ENCODE assay signal across 15 mouse cellular contexts in the genomic region with DNA sequence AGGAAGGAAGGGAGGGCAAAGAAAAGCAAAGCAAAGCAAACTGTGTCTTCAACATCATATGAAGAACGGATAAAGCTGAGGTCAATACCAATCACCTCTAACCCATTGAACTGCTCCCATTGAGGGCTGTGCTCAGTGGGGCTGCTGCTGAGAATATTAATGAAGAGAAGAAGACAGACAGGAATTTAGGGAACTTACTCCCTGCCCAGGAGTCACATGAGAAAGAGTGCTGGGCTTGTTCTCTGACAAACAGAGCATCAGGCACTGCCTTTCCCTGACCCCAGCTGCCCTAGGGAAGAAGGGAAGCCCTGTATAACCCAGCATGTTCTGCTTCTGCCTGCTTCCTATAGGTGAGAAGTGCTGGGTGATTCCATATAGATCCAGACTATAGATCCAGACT.
"Had no signal": no experiment of that assay in that cellular context is flagged by ENCODE, and none has a peak within 500 bp of the region (broad histone marks: within the 10 kb centered on the region; RNA-seq: fewer than 3 reads in every experiment).

No protein-coding gene starts in this region.

- H3K4me2 ChIP-seq: kidney, embryonic 15.5 days; liver, embryonic 13.5 days; lung, embryonic 15.5 days; midbrain, embryonic 15.5 days; neural tube, embryonic 13.5 days; stomach, embryonic 15.5 days had no signal

- H3K36me3 ChIP-seq: kidney, embryonic 15.5 days; liver, embryonic 13.5 days; lung, embryonic 15.5 days; midbrain, embryonic 15.5 days; neural tube, embryonic 13.5 days; stomach, embryonic 15.5 days had no signal

- ATAC-seq: liver, postnatal 0 days had no signal

- H3K27me3 ChIP-seq: kidney, embryonic 15.5 days; liver, embryonic 13.5 days; lung, embryonic 15.5 days; midbrain, embryonic 15.5 days; neural tube, embryonic 13.5 days; stomach, embryonic 15.5 days had no signal

- H3K9me3 ChIP-seq: kidney, embryonic 15.5 days; liver, embryonic 13.5 days; lung, embryonic 15.5 days; midbrain, embryonic 15.5 days; neural tube, embryonic 13.5 days; stomach, embryonic 15.5 days had no signal

- DNase-seq: kidney, adult 2 months; kidney, postnatal 14 days; liver; liver, embryonic 13.5 days; liver, postnatal 0 days; lung, postnatal 14 days; right cerebral cortex, postnatal 14 days; thymus, adult 2 months; thymus, postnatal 25 days had no signal

- H3K27ac ChIP-seq: kidney, embryonic 15.5 days; liver, embryonic 13.5 days; lung, embryonic 15.5 days; macrophage; midbrain, embryonic 15.5 days; neural tube, embryonic 13.5 days; stomach, embryonic 15.5 days had no signal

- H3K4me1 ChIP-seq: liver, embryonic 13.5 days; lung, embryonic 15.5 days; neural tube, embryonic 13.5 days; stomach, embryonic 15.5 days had no signal

- H3K4me3 ChIP-seq: kidney, embryonic 15.5 days; liver, embryonic 13.5 days; lung, embryonic 15.5 days; midbrain, embryonic 15.5 days; neural tube, embryonic 13.5 days; stomach, embryonic 15.5 days had no signal

- H3K9ac ChIP-seq: kidney, embryonic 15.5 days; liver, embryonic 13.5 days; liver, postnatal 0 days; lung, embryonic 15.5 days; midbrain, embryonic 15.5 days; neural tube, embryonic 13.5 days; stomach, embryonic 15.5 days had no signal
